Mouse (Mus musculus): ENCODE results near the gene Olfr933. TPM values are rescaled to one million over a fixed set of nuclear protein-coding genes. Genes with fewer than 3 reads are reported as not detected.

The Olfr933 gene
- total RNA-seq (2021): not detected

DNA sequence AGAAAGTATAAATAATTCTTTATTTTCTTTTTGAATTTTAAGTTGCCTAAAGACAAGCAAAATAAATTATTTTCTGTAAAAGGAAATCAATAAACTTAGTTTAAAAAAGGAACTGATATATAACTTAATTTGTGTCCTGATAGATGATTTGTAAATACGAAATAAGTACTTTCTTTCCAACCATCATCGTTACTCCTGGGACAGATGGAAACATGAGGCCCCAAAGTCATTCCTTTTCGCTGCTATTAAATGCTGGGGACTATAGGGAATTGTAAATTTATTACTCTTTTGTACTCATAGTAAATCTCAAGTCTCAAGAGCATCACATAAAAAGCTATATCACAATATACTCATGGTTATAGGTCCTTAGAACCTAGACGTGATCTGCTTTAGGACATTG is at the start of gene Olfr933:
Gene Olfr933, plus strand, starts transcription at position 301 of the 400 bp plus-strand sequence.
- no peak for DNase-seq
- intact Hi-C loops (cut with DNase I): no loop called here

DNA sequence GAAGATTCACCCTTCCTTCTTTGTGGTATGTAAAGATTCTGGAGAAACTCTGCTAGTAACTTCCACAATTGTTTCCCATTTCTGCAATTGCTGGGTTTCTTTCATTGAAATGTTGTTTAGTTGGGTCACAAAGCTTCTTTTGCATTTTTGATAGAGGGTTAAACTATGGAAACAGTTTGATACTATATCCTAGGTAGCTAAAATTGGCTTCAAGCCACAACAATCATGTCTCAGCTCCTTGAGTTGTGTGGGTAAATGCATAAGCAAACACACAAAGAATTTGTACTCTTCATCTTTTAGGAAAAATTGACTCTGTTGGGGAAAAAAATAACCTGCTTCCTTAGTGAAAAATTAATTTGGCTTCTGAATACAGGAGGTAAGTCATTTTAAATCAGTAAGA is 42.6 kb upstream of the Olfr933 start, which contains the start of gene Olfr930:
Gene Olfr930, plus strand, starts transcription at position 301 of the 400 bp plus-strand sequence.
- intact Hi-C loops (cut with DNase I): no loop called here
- DNase-seq: no peak

DNA sequence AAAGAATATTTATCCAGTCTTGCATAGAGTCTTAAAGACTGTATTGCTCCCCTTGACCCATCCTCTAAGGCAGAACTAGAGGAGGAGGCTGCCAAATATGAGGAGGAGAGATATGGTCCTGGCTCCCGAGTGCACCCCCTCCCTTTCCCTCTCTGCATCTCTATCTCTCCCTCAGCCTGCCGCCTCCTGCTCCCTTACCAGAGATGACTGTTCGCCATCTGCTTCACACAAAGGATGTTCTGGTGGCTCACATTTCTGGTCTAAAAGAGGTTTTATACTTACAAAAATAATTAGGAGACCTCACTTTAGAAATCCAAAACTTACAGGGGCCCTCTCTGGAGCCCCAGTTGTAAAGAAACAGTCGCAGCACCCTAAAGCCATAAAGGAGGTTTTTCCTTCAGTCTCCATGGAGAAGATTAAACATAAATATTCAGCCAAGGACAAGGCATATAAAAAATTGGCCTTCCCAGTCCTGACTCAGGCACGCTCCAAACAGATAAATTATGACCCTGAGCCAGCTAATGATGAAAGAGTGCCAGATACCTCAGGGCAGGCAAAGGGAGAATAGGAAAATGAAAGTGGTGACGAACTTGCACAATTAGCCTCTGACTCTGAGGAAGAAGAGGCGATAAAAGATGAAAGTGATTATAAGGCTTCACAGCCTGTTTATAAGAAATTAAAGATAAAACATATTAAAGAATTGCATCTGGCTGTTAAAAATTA is 18.6 kb upstream of the Olfr933 start:
- DNase-seq: no peak
- intact Hi-C loops (cut with DNase I): no loop called here

DNA sequence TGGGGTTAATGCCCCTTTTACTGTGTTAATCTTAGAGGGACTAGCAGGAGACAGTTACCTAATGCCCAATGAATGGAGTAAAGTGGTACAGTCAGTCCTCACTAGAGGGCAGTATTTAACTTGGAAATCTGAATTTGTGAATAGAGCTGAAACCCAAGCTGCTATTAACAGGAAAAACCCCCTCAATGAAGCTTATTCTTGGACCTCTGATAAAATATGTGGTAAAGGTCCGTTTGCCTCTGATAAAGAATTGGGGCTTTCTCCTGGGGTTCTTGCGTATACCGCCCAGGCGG is 18.0 kb upstream of the Olfr933 start:
- DNase-seq: no peak
- intact Hi-C loops (cut with DNase I): no loop called here

DNA sequence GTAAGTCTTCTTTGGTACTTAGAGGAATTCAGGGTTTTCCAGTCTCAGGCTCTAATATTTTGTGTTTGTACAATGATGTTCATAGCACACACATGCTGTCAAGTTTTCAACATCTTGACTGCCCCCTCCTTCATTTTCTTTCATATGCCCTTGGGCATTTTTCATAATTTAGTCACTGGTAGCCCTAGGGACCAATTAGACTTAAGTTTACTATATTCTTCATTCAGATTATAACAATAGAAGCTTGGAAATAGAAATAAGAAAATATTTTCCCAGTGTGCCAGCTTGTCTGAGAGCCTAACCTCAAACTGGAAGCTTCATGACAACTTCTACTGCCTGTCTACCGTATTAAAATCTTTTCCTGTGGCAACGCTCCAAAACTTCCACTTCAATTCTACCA is 16.1 kb downstream of the Olfr933 start, which contains the start of gene Olfr934:
Gene Olfr934, minus strand, starts transcription at position 101 of the 400 bp plus-strand sequence.
- DNase-seq: no peak
- intact Hi-C loops (cut with DNase I): no loop called here

DNA sequence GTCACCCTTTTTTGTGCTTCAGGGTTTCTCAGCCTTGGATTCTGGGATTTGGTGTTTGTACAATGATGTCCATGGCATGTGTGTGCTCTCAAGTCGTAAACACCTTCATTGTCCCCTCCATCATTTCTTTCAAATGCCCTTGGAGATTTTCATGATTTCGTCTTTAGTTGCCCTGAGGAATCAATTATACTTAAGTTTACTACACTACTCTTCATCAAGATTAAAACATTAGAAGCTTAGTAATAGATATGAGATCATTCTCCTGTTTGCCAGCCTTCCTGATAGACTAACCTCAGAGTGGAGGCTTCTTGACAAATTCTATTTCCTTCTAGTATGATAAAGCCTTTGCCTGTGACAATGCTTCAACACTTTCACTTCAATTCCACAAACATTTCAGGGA is 27.5 kb downstream of the Olfr933 start, which contains the start of gene Olfr935:
Gene Olfr935, minus strand, starts transcription at position 101 of the 400 bp plus-strand sequence.
- intact Hi-C loops (cut with DNase I): no loop called here
- DNase-seq: no peak

DNA sequence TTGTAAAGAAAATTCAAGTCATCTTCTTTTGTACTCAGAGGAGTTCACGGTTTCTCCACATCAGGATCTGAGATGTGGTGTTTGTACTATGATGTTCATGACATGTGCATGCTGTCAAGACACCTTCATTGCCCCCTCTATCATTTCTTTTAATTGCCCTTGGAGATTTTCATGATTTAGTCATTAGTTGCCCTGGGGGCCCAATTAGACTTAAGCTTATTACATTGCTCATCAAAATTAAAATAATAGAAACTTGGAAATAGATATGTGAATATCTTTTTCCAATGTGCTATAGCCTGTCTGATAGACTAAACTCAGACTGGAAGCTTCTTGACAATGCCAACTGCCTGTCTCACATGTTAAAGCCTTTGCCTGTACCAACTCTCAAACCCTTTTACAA is 51.2 kb downstream of the Olfr933 start, which contains the start of gene Olfr146:
Gene Olfr146, minus strand, starts transcription at position 101 of the 400 bp plus-strand sequence.
- DNase-seq: no peak
- intact Hi-C loops (cut with DNase I): no loop called here

Other genes with a start within 250 kb of the Olfr933 start
- under 1 TPM; 0.06 to 0.08 TPM for gene Olfr920, start 220.0 kb upstream of the Olfr933 start, total RNA-seq (2021)
- not detected for gene Olfr921, start 199.2 kb upstream of the Olfr933 start, total RNA-seq (2021)
- not detected for gene Olfr922, start 157.7 kb upstream of the Olfr933 start, total RNA-seq (2021)
- gene Olfr923, start 145.8 kb upstream of the Olfr933 start, total RNA-seq (2021): not detected
- not detected for gene Olfr924, start 127.9 kb upstream of the Olfr933 start, total RNA-seq (2021)
- gene Olfr26, start 117.3 kb upstream of the Olfr933 start, total RNA-seq (2021): not detected
- gene Olfr926, start 95.2 kb upstream of the Olfr933 start, total RNA-seq (2021): not detected
- gene Olfr930, start 42.5 kb upstream of the Olfr933 start, total RNA-seq (2021): not detected
- gene Olfr934, start 16.0 kb downstream of the Olfr933 start, total RNA-seq (2021): not detected
- gene Olfr935, start 27.4 kb downstream of the Olfr933 start, total RNA-seq (2021): not detected
- gene Olfr146, start 51.1 kb downstream of the Olfr933 start, total RNA-seq (2021): not detected
- not detected for gene Olfr937, start 92.6 kb downstream of the Olfr933 start, total RNA-seq (2021)
- not detected for gene Olfr938, start 106.6 kb downstream of the Olfr933 start, total RNA-seq (2021)
- not detected for gene Olfr27, start 155.8 kb downstream of the Olfr933 start, total RNA-seq (2021)
- gene Olfr943, start 194.0 kb downstream of the Olfr933 start, total RNA-seq (2021): not detected
- not detected for gene Olfr944, start 229.6 kb downstream of the Olfr933 start, total RNA-seq (2021)

Data from heart, postnatal 36 days (tissue).